Mouse (Mus musculus) hindbrain, embryonic 11.5 days (tissue): ENCODE measurements at regions not wholly inside any gene's neighbourhood (a gene's known extent, or its start where the extent isn't known, plus 50 kb on each side); places are given as distances from the start of the nearest gene placed in this dataset.

Experiments used
- ATAC-seq: fragments of 200-750 bp; cut with Nextera tagmentation; 2 replicates; pipeline ENCODE4 v1.8.0; 2017; ENCODE audit warnings: mild to moderate bottlenecking, moderate TSS enrichment, moderate library complexity; ENCODE audit not compliant: low FRiP score
- DNase-seq: peaks from one replicate; pipeline ENCODE4 v3.0.0-alpha.2; 2015; ENCODE audit warnings: low spot score
- H3K27ac ChIP-seq: fragments of 300-500 bp; sonication (generic); 2 replicates; pipeline ENCODE4 v1.5.1; 2014; ENCODE audit warnings: mild to moderate bottlenecking, low read depth, low read length
- H3K27me3 ChIP-seq: fragments of 300-500 bp; sonication (generic); 2 replicates; pipeline ENCODE4 v1.6.1; 2014; ENCODE audit warnings: mild to moderate bottlenecking, low read length, moderate library complexity, mixed read lengths; ENCODE audit not compliant: control insufficient read depth, insufficient read depth
- H3K36me3 ChIP-seq: fragments of 300-500 bp; sonication (generic); 2 replicates; pipeline ENCODE4 v1.6.1; 2014; ENCODE audit warnings: mild to moderate bottlenecking, low read length, moderate library complexity, mixed read lengths; ENCODE audit not compliant: control insufficient read depth, insufficient read depth
- H3K4me1 ChIP-seq: fragments of 300-500 bp; sonication (generic); replicated peaks from 2 replicates; pipeline ENCODE4 v1.6.1; 2014; ENCODE audit warnings: low read length, mixed read lengths; ENCODE audit not compliant: control insufficient read depth, insufficient read depth
- H3K4me2 ChIP-seq: fragments of 300-500 bp; sonication (generic); replicated peaks from 2 replicates; pipeline ENCODE4 v1.6.1; 2014; ENCODE audit warnings: mild to moderate bottlenecking, low read depth, low read length
- H3K4me3 ChIP-seq: fragments of 300-500 bp; sonication (generic); 2 replicates; pipeline ENCODE4 v1.5.1; 2014; ENCODE audit warnings: low read depth, low read length
- H3K9ac ChIP-seq: fragments of 300-500 bp; sonication (generic); 2 replicates; pipeline ENCODE4 v1.6.1; 2014; ENCODE audit warnings: low read depth, low read length
- H3K9me3 ChIP-seq: fragments of 300-500 bp; sonication (generic); 2 replicates; pipeline ENCODE4 v1.6.1; 2016; ENCODE audit warnings: low read length; ENCODE audit not compliant: control insufficient read depth
- WGBS: fragments of 180-500 bp; shearing (Covaris S2); extraction: QIAGEN DNeasy Blood & Tissue Kit; methylation state at CpG from one replicate; pipeline ENCODE4 v1.1.7; 2014; 5-methylcytosine and 5-hydroxymethylcytosine counted together

DNA sequence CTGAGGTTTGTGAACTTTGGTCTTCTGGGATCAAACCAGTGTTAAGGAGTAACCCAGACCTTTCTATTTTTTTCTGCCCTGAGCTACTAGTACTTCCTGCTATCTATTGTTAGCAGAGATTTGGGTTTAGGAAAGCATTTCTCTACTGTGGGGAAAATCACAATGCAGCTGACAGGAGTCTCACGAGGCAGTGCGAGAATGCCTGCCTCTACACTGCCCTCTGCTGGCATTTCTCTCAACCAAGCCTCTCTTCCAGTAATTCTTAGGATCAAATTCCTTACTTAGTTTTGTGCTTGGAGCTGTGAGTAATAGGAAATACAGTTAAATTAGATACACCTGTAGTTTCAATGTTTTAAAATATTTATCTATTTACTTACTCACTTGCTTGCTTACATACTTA, 432.4 kb downstream of the Plcl1 start:
- no peak overlapping the region for H3K9ac ChIP-seq
- 5% methylated on average over 2 of the region's 2 CpGs for WGBS
- no peak overlapping the region for H3K4me3 ChIP-seq
- H3K4me2 ChIP-seq, result no peak overlapping the region
- no peaks in the 10 kb centered on the region for H3K27me3 ChIP-seq
- H3K9me3 ChIP-seq, result no peaks in the 10 kb centered on the region
- H3K27ac ChIP-seq, result no peak overlapping the region
- H3K36me3 ChIP-seq, result no peaks in the 10 kb centered on the region
- DNase-seq (peak; percentile 77), ATAC-seq (no peak)
- H3K4me1 ChIP-seq, result no peaks in the 10 kb centered on the region

DNA sequence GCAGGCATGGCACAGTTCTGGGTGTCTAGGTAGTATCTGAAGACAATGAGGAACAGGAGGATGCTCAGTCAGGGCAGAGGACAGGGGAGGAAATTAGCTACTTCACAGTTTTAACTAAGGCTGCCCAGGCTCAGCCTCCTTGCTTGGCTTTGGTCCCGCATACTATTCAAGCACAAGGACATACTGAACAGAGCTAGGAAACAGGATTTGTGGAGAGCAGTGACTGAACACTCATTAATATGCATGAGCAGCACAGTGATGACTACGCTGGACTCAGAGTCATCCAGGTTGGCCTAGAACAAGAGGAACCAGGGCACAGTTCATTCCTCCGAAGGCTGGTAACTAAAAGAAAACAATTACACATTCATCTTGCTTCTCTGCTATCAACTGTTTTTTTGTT, 443.1 kb downstream of the Plcl1 start:
- ATAC-seq (no peak), DNase-seq (no peak)
- no peak overlapping the region for H3K27ac ChIP-seq
- H3K27me3 ChIP-seq, result no peaks in the 10 kb centered on the region
- no peak overlapping the region for H3K9ac ChIP-seq
- no peaks in the 10 kb centered on the region for H3K9me3 ChIP-seq
- WGBS, result 84% methylated on average over 3 of the region's 3 CpGs
- no peak overlapping the region for H3K4me2 ChIP-seq
- H3K36me3 ChIP-seq, result no peaks in the 10 kb centered on the region
- no peak overlapping the region for H3K4me3 ChIP-seq
- no peaks in the 10 kb centered on the region for H3K4me1 ChIP-seq

- H3K36me3 ChIP-seq, result no peaks in the 10 kb centered on the region
- ATAC-seq (no peak), DNase-seq (no peak)
- H3K27ac ChIP-seq, result no peak overlapping the region
- H3K4me3 ChIP-seq, result no peak overlapping the region
- no peaks in the 10 kb centered on the region for H3K27me3 ChIP-seq
- no peaks in the 10 kb centered on the region for H3K9me3 ChIP-seq
- no peak overlapping the region for H3K9ac ChIP-seq
- no peak overlapping the region for H3K4me2 ChIP-seq
- H3K4me1 ChIP-seq, result no peaks in the 10 kb centered on the region
Observed at GRCm38 (mm10) chr1:55852354-55852753, 446.6 kb downstream of the Plcl1 start.

DNA sequence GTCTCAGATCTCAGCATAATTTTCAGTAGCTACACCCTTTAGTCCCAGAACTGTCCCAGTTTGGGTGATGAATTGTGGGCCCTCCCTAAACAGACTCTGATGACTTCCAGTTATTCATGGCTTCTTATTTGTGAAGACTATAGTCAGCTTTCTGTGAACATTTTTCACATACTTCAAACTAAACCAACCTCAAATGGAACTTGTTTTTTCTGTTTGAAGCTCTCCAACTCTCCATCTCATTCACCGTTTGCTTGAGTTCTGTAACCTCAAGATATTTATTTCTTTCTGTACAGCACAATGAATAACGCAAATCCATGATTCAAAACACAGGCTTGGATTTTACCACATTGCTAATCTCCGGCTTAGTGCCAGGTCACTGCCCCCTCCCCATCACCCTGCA, 453.4 kb downstream of the Plcl1 start:
- Histone ChIP-seq H3K27me3 (no peaks in the 10 kb centered on the region), H3K4me3 (no peak overlapping the region), H3K4me2 (no peak overlapping the region), H3K9ac (no peak overlapping the region), H3K9me3 (no peaks in the 10 kb centered on the region), H3K4me1 (no peaks in the 10 kb centered on the region), H3K27ac (no peak overlapping the region), H3K36me3 (no peaks in the 10 kb centered on the region)
- WGBS, result 90% methylated on average over 3 of the region's 3 CpGs
- no peak for ATAC-seq
- no peak for DNase-seq

DNA sequence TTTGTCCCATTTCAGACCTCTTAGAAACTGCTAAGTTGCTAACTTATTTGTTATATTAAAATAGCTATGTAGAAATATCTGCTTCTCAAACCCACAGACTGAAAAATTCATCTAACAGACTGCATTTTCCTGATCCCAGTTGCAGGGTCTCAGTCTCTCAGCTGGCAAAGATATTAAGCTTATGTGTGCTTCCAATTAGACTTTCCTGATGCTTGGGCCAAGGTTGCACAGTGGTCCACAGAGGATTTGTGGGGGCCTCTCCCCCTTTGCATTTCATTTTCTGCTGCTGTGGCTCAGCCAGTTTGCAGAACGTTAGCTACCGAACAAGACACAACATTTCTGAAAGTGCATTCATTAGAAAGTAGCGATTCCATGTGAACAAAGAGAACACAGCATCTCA, 457.4 kb downstream of the Plcl1 start:
- H3K4me2 ChIP-seq, result no peak overlapping the region
- no peaks in the 10 kb centered on the region for H3K9me3 ChIP-seq
- 70% methylated on average over 3 of the region's 3 CpGs for WGBS
- ATAC-seq (no peak), DNase-seq (no peak)
- no peaks in the 10 kb centered on the region for H3K4me1 ChIP-seq
- H3K27me3 ChIP-seq, result no peaks in the 10 kb centered on the region
- no peak overlapping the region for H3K9ac ChIP-seq
- H3K27ac ChIP-seq, result no peak overlapping the region
- no peaks in the 10 kb centered on the region for H3K36me3 ChIP-seq
- H3K4me3 ChIP-seq, result no peak overlapping the region

DNA sequence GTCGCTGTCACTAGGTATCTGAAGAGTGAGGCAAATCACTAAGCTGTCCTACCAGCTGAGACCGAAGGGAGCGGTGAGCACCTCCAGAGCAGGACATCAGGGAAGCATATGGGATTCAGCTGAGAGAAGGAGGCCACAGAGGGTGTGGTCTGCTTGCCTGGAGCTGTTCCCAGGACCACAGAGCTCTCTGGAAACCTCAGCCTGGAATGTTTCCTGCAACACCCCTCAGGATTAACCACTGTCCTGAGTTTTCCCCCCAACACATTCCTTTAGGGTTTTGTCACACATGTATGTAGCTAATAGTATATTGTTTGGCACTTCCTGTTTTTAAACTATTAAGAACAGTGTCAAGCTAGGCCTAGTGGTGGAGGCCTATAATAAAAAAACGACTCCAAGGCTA, 459.6 kb downstream of the Plcl1 start:
- Histone ChIP-seq H3K36me3 (no peaks in the 10 kb centered on the region), H3K27me3 (no peaks in the 10 kb centered on the region), H3K9me3 (no peaks in the 10 kb centered on the region), H3K27ac (no peak overlapping the region), H3K4me3 (no peak overlapping the region), H3K4me2 (no peak overlapping the region), H3K4me1 (no peaks in the 10 kb centered on the region), H3K9ac (no peak overlapping the region)
- ATAC-seq (no peak), DNase-seq (no peak)
- 78% methylated on average over 4 of the region's 4 CpGs for WGBS

GRCm38 (mm10) chr1:55866677-55867076, 461.0 kb downstream of the Plcl1 start:
- Histone ChIP-seq H3K27ac (no peak overlapping the region), H3K4me3 (no peak overlapping the region), H3K4me1 (no peaks in the 10 kb centered on the region), H3K36me3 (no peaks in the 10 kb centered on the region), H3K4me2 (no peak overlapping the region), H3K9me3 (no peaks in the 10 kb centered on the region), H3K27me3 (no peaks in the 10 kb centered on the region), H3K9ac (no peak overlapping the region)
- DNase-seq (no peak), ATAC-seq (no peak)

DNA sequence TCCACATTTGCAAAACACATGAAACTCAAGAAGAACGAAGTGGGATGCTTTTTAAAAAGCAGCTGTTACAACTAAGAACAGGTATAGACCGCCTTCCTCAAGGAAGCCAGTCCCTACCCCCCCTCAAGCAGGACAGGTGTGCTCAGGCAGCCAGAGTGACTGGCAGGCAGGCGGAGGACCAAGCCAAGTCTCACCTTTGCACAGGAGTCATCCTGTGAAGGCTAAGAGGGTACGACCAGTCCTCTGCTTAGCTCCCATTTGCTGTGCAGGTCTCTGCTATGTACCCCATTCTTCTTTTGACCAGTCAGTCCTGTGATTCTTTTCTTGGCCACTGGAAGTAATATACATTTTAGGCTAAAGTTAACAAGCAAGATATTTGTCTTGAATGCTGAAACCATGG, 467.9 kb downstream of the Plcl1 start:
- no peak overlapping the region for H3K4me2 ChIP-seq
- ATAC-seq (no peak), DNase-seq (no peak)
- H3K9me3 ChIP-seq, result no peaks in the 10 kb centered on the region
- 88% methylated on average over 4 of the region's 4 CpGs for WGBS
- H3K36me3 ChIP-seq, result no peaks in the 10 kb centered on the region
- H3K4me1 ChIP-seq, result no peaks in the 10 kb centered on the region
- no peak overlapping the region for H3K27ac ChIP-seq
- no peaks in the 10 kb centered on the region for H3K27me3 ChIP-seq
- no peak overlapping the region for H3K4me3 ChIP-seq
- no peak overlapping the region for H3K9ac ChIP-seq

- Histone ChIP-seq H3K4me3 (no peak overlapping the region), H3K36me3 (no peaks in the 10 kb centered on the region), H3K27me3 (no peaks in the 10 kb centered on the region), H3K9ac (no peak overlapping the region), H3K4me2 (no peak overlapping the region), H3K4me1 (no peaks in the 10 kb centered on the region), H3K9me3 (no peaks in the 10 kb centered on the region), H3K27ac (no peak overlapping the region)
- DNase-seq (peak; percentile 88), ATAC-seq (peak; percentile 86)
- 23% methylated on average over 7 of the region's 7 CpGs for WGBS
Observed at GRCm38 (mm10) chr1:55874143-55874867, 468.6 kb downstream of the Plcl1 start.
